Comparison of ENCODE assay signal across 8 mouse cellular contexts in genomic region chr8:123948942-123949685, GRCm38 (mm10). TPM values are rescaled to one million over a fixed set of nuclear protein-coding genes. Genes with fewer than 3 reads are reported as not detected.
A peak's percentile ranks its signal among the peaks of the same experiment; 100 is the strongest.
DNase-seq lines count a peak whose midpoint lies in the region; ATAC-seq and TF ChIP-seq lines count a peak whose summit lies in the region.

Gene Nup133 (minus strand): TSS chr8:123949265.

- intact Hi-C loops in heart, adult 2 months (cut with DNase I): loop anchor here (2.0 kb wide), 1 partner anchor 72 kb away; the partner anchor contains the start of genes Taf5l and Urb2

- peak; percentile 90 for ATAC-seq in embryonic facial prominence, embryonic 14.5 days (ENCODE audit: low read depth)
- peak; percentile 92 for ATAC-seq in limb, embryonic 13.5 days (ENCODE audit: low FRiP score, low read depth)
- ATAC-seq in midbrain, embryonic 16.5 days: peak; percentile 85

- H3K79me2 ChIP-seq in heart, adult 2 months (replicated peaks; ENCODE audit: control insufficient read depth, insufficient read depth, low read length): no peaks in the 10 kb centered on the region

- peaks cover 8% of the 10 kb centered on the region for H3K4me1 ChIP-seq in embryonic facial prominence, embryonic 14.5 days (ENCODE audit: control insufficient read depth, insufficient read depth, low read length)
- no peaks in the 10 kb centered on the region for H3K4me1 ChIP-seq in heart, adult 2 months (ENCODE audit: control insufficient read depth, insufficient read depth, low read length)
- H3K4me1 ChIP-seq in limb, embryonic 13.5 days: peaks cover 14% of the 10 kb centered on the region
- H3K4me1 ChIP-seq in midbrain, embryonic 16.5 days (ENCODE audit: control insufficient read depth, insufficient read depth, low read length): peaks cover 14% of the 10 kb centered on the region

- peak within 1 kb of the TSS; percentile 82 for H3K27ac ChIP-seq in embryonic facial prominence, embryonic 14.5 days (replicated peaks; ENCODE audit: low read depth, low read length)
- H3K27ac ChIP-seq in heart, adult 2 months: peak within 1 kb of the TSS; percentile 82
- peak within 1 kb of the TSS; percentile 74 for H3K27ac ChIP-seq in limb, embryonic 13.5 days
- peak within 1 kb of the TSS; percentile 88 for H3K27ac ChIP-seq in midbrain, embryonic 16.5 days (ENCODE audit: low read length)

- H3K9ac ChIP-seq in embryonic facial prominence, embryonic 14.5 days (ENCODE audit: low read depth, low read length): peak within 1 kb of the TSS; percentile 81
- H3K9ac ChIP-seq in heart, adult 2 months (ENCODE audit: low read depth, low read length): peak within 1 kb of the TSS; percentile 76
- peak within 1 kb of the TSS; percentile 87 for H3K9ac ChIP-seq in limb, embryonic 13.5 days
- H3K9ac ChIP-seq in midbrain, embryonic 16.5 days (ENCODE audit: low read depth, low read length): peak within 1 kb of the TSS; percentile 83

- H3K9me3 ChIP-seq in embryonic facial prominence, embryonic 14.5 days (ENCODE audit: control insufficient read depth, low read length): no peaks in the 10 kb centered on the region
- H3K9me3 ChIP-seq in limb, embryonic 13.5 days: no peaks in the 10 kb centered on the region
- H3K9me3 ChIP-seq in midbrain, embryonic 16.5 days (replicated peaks; ENCODE audit: control insufficient read depth, low read length, poor library complexity, severe bottlenecking): no peaks in the 10 kb centered on the region

- peak within 1 kb of the TSS; percentile 86 for H3K4me3 ChIP-seq in embryonic facial prominence, embryonic 14.5 days (ENCODE audit: low read depth, low read length)
- peak within 1 kb of the TSS; percentile 98 for H3K4me3 ChIP-seq in heart, adult 2 months
- peak within 1 kb of the TSS; percentile 99 for H3K4me3 ChIP-seq in limb, embryonic 13.5 days
- H3K4me3 ChIP-seq in midbrain, embryonic 16.5 days (ENCODE audit: low read depth, low read length): peak within 1 kb of the TSS; percentile 74

- H3K4me2 ChIP-seq in embryonic facial prominence, embryonic 14.5 days (ENCODE audit: low read depth, low read length): peak within 1 kb of the TSS; percentile 94
- peak within 1 kb of the TSS; percentile 98 for H3K4me2 ChIP-seq in limb, embryonic 13.5 days (replicated peaks)
- peak within 1 kb of the TSS; percentile 88 for H3K4me2 ChIP-seq in midbrain, embryonic 16.5 days (ENCODE audit: low read length)

- H3K36me3 ChIP-seq in embryonic facial prominence, embryonic 14.5 days (ENCODE audit: control insufficient read depth, insufficient read depth, low read length): peaks cover 33% of the 10 kb centered on the region
- no peaks in the 10 kb centered on the region for H3K36me3 ChIP-seq in heart, adult 2 months (ENCODE audit: control insufficient read depth, insufficient read depth, low read length)
- peaks cover 28% of the 10 kb centered on the region for H3K36me3 ChIP-seq in limb, embryonic 13.5 days
- peaks cover 4% of the 10 kb centered on the region; the same call in 1 of the 2 replicates for H3K36me3 ChIP-seq in midbrain, embryonic 16.5 days (ENCODE audit: control insufficient read depth, insufficient read depth, low read length)

- TF ChIP-seq POLR2A in heart, adult 2 months (IDR thresholded peaks at IDR 0.05; ENCODE audit: insufficient read depth, low read depth, low read length): peak; percentile 69

- DNase-seq in 3T3-L1 (ENCODE audit: low read depth, low spot score): peak; percentile 99
- DNase-seq in adrenal gland, postnatal 4 days (ENCODE audit: low spot score in 2 of 2): peak; percentile 99 to 100
- DNase-seq in embryonic facial prominence, embryonic 14.5 days (ENCODE audit: low spot score): peak; percentile 98
- peak; percentile 98 to 100 for DNase-seq in heart, adult 2 months
- DNase-seq in kidney, adult 8-10 months: peak; percentile 98 to 99
- DNase-seq in spleen, postnatal 10 days (ENCODE audit: low spot score in 2 of 2): peak; percentile 99 to 100

- peak; percentile 71; the same call in 1 of the 2 replicates for TF ChIP-seq EP300 in heart, adult 2 months (IDR thresholded peaks at IDR 0.05; ENCODE audit: insufficient read depth, low read depth, low read length)

- no peaks in the 10 kb centered on the region for H3K27me3 ChIP-seq in embryonic facial prominence, embryonic 14.5 days (replicated peaks; ENCODE audit: control insufficient read depth, insufficient read depth, low read length)
- H3K27me3 ChIP-seq in heart, adult 2 months (ENCODE audit: control insufficient read depth, insufficient read depth, low read length): no peaks in the 10 kb centered on the region
- no peaks in the 10 kb centered on the region for H3K27me3 ChIP-seq in limb, embryonic 13.5 days
- no peaks in the 10 kb centered on the region for H3K27me3 ChIP-seq in midbrain, embryonic 16.5 days (ENCODE audit: control insufficient read depth, insufficient read depth, low read depth, low read length)

- WGBS in embryonic facial prominence, embryonic 14.5 days: under 1% methylated on average over 65 of the region's 77 CpGs
- under 1% methylated on average over 77 of the region's 77 CpGs for WGBS in heart, adult 2 months
- under 1% methylated on average over 76 of the region's 77 CpGs for WGBS in limb, embryonic 13.5 days
- under 1% methylated on average over 74 of the region's 77 CpGs for WGBS in midbrain, embryonic 16.5 days

- no peak for TF ChIP-seq CTCF in heart, adult 2 months (IDR thresholded peaks at IDR 0.05)

RNA-seq across cellular contexts. Expression of gene Nup133, which starts in this region (rescaled TPM):
- total RNA-seq in adrenal gland, postnatal 4 days (2021): 10 to 100 TPM; 32.2 to 33.4 TPM
- polyA plus RNA-seq in embryonic facial prominence, embryonic 14.5 days (2014; fragmentation: Nextera tagmentation; extraction: Ambion mirVana): 30.4 and 31.8 TPM in 2 replicates
- 10 to 100 TPM in 1 of 2 experiments, 1 to 10 TPM in 1; 9.9 to 10.8 TPM for total RNA-seq in heart, adult 2 months (2021)
- polyA plus RNA-seq in heart, adult 2 months (2012; rRNA removed): 7.2 and 12.3 TPM in 2 replicates
- 36.3 and 36.5 TPM in 2 replicates for polyA plus RNA-seq in limb, embryonic 13.5 days (2015; fragmentation: Nextera tagmentation; extraction: Ambion mirVana)
- polyA plus RNA-seq in midbrain, embryonic 16.5 days (2015; fragmentation: Nextera tagmentation; extraction: Ambion mirVana): 21.8 and 21.9 TPM in 2 replicates

Comparison
In these comparisons a context has a peak if more than half of its experiments do, and no peak if none do; other contexts are left out.
1. Peak in every context shown above with its lines: DNase-seq, ATAC-seq, H3K4me3 ChIP-seq and H3K27ac ChIP-seq.